Mouse (Mus musculus): ENCODE data around the gene Usp18. TPM values are rescaled to one million over a fixed set of nuclear protein-coding genes. Genes with fewer than 3 reads are reported as not detected.
A peak's percentile ranks its signal among the peaks of the same experiment; 100 is the strongest.

Gene Usp18
- polyA plus RNA-seq, 1 experiment = 4.3 TPM

GRCm38 (mm10) chr6:121310984-121311383, 65.3 kb downstream of the Usp18 start:
- Histone ChIP-seq H3K4me3 (ENCODE audit: low read depth, low read length) (no peak overlapping the region), H3K27me3 (ENCODE audit: control insufficient read depth, insufficient read depth, low read length, poor library complexity, severe bottlenecking) (no peaks in the 10 kb centered on the region), H3K9me3 (replicated peaks; ENCODE audit: control insufficient read depth, insufficient read depth, low read length, poor library complexity, severe bottlenecking) (no peaks in the 10 kb centered on the region), H3K9ac (ENCODE audit: low read depth, poor library complexity, severe bottlenecking) (no peak overlapping the region), H3K4me1 (ENCODE audit: control insufficient read depth, insufficient read depth, low read length) (no peaks in the 10 kb centered on the region), H3K27ac (ENCODE audit: insufficient read depth, low read length) (no peak overlapping the region), H3K36me3 (ENCODE audit: control insufficient read depth, insufficient read depth, low read length, poor library complexity, severe bottlenecking) (no peaks in the 10 kb centered on the region)
- TF ChIP-seq EP300 (IDR thresholded peaks at IDR 0.05; ENCODE audit: insufficient read depth, low read depth, low read length) = no peak
- TF ChIP-seq POLR2A (IDR thresholded peaks at IDR 0.05; ENCODE audit: insufficient read depth, low read length) = no peak
- TF ChIP-seq CTCF (IDR thresholded peaks at IDR 0.05; ENCODE audit: low read depth, low read length) = no peak

GRCm38 (mm10) chr6:121319099-121319498, 73.4 kb downstream of the Usp18 start:
- Histone ChIP-seq H3K4me1 (ENCODE audit: control insufficient read depth, insufficient read depth, low read length) (no peaks in the 10 kb centered on the region), H3K27ac (ENCODE audit: insufficient read depth, low read length) (no peak overlapping the region), H3K36me3 (ENCODE audit: control insufficient read depth, insufficient read depth, low read length, poor library complexity, severe bottlenecking) (no peaks in the 10 kb centered on the region), H3K27me3 (ENCODE audit: control insufficient read depth, insufficient read depth, low read length, poor library complexity, severe bottlenecking) (no peaks in the 10 kb centered on the region), H3K9me3 (replicated peaks; ENCODE audit: control insufficient read depth, insufficient read depth, low read length, poor library complexity, severe bottlenecking) (no peaks in the 10 kb centered on the region), H3K4me3 (ENCODE audit: low read depth, low read length) (no peak overlapping the region), H3K9ac (ENCODE audit: low read depth, poor library complexity, severe bottlenecking) (no peak overlapping the region)
- TF ChIP-seq CTCF (IDR thresholded peaks at IDR 0.05; ENCODE audit: low read depth, low read length) (peak; percentile 26), POLR2A (IDR thresholded peaks at IDR 0.05; ENCODE audit: insufficient read depth, low read length) (no peak)

Other genes with a start within 250 kb of the Usp18 start
- gene Mical3, start 114.9 kb upstream of the Usp18 start, polyA plus RNA-seq (2011; ENCODE audit: insufficient read depth, insufficient read length, low read depth, missing spikeins) = 43.5 and 49.0 TPM in 2 replicates
- 9.7 and 10.7 TPM in 2 replicates for gene Pex26, start 62.2 kb upstream of the Usp18 start, polyA plus RNA-seq (2011; ENCODE audit: insufficient read depth, insufficient read length, low read depth, missing spikeins)
- 1.2 and 2.3 TPM in 2 replicates for gene Tuba8, start 35.2 kb upstream of the Usp18 start, polyA plus RNA-seq (2011; ENCODE audit: insufficient read depth, insufficient read length, low read depth, missing spikeins)
- 0.54 TPM in 1 of 2 replicates, not detected in the other for gene Slc6a13, start 54.3 kb downstream of the Usp18 start, polyA plus RNA-seq (2011; ENCODE audit: insufficient read depth, insufficient read length, low read depth, missing spikeins)
- 1.2 and 3.3 TPM in 2 replicates for gene Slc6a12, start 97.2 kb downstream of the Usp18 start, polyA plus RNA-seq (2011; ENCODE audit: insufficient read depth, insufficient read length, low read depth, missing spikeins)
- not detected in 2 replicates for gene Iqsec3, start 227.8 kb downstream of the Usp18 start, polyA plus RNA-seq (2011; ENCODE audit: insufficient read depth, insufficient read length, low read depth, missing spikeins)